Mouse (Mus musculus) lung, postnatal 25 days (tissue): ENCODE measurements around the gene Sfr1.

ENCODE experiments used
- DNase-seq: peaks from one replicate; pipeline ENCODE4 v3.0.0; 2022; ENCODE audit warnings: low spot score

The Sfr1 gene

DNA sequence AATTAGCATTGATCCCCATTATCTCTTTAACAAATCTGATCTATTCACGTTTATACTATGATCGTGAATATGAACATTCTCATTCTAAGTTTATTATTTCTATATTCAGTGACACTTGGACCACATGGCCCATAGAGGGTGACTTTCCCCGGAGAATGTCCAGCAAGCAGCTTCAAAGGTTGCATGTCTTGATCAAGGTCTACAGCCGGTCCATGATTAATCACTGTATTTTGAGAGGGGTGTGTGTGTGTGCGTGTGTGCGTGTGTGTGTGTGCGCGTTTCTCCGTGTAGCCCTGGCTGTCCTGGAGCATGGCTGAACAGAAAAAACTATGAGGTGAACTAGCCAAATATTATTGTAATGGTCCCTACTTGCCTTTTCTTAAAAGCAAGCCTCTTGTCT, 21.0 kb downstream of the Sfr1 start:
- no peak for DNase-seq

GRCm38 (mm10) chr19:47753921-47754320, 22.4 kb downstream of the Sfr1 start:
- no peak for DNase-seq

- peak; percentile 4 for DNase-seq
Measured at GRCm38 (mm10) chr19:47754931-47755330, 23.4 kb downstream of the Sfr1 start.

DNA sequence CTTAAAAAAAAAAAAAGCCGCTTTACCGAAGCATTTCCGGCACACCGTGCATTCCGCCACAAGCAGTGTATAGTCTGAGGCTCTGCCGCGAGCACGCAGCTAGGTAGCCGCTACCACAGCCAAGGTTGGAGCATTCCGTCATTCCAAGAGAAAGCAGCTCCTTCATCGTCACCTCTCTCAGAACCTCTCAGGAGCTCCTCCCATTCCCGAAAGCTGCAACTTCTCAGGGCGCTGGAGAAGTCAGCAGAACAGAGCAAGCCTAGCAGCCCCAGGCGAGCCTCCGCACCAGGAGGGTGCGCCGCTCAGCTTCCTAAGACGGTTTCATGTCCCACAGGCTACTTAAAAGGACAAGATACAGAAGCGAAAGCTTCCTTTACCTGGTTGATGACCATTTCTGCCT, 24.1 kb downstream of the Sfr1 start:
- peak; percentile 68 for DNase-seq

GRCm38 (mm10) chr19:47777847-47778246, 46.4 kb downstream of the Sfr1 start:
- no peak for DNase-seq

DNA sequence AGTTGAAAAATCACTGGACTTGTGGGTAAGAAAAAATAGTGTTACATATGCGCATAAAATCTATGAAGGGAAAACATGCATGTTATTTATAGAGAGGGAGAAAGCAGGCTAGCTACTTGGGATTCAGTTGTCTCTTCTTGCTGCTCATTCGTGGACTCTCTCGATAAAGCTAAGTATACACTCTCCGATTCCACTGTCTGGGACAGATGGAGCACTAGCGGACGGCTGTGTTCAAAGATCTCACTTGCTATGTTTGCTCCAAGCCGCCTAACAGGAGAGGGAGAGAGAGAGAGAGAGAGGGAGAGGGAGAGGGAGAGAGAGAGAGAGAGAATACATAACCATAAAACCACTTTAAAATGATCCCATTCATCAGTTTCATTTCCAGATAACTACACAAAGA, 48.7 kb downstream of the Sfr1 start:
- DNase-seq = no peak

GRCm38 (mm10) chr19:47780972-47781371, 49.5 kb downstream of the Sfr1 start:
- no peak for DNase-seq

DNA sequence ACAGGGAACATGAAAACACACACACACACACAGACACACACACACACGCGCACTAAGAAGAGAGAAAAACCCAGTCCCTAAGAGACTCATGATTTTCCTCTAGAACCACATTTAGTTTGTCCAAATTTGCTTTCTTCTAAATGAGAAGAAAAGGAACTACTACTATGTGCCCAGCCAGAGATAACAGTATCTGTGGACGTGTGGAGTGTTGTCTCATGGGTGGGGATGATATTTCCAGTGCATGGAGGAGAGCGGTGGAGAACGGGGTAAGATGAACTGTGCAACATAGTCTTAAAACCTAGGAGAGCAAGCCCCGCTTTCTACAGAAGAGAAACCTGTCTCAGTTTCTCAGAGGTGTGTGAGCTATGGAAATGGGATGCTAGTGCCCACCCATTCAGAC, 52.4 kb downstream of the Sfr1 start:
- no peak for DNase-seq
